Mouse (Mus musculus) ES-E14 (cell line): ENCODE measurements around the gene Lpp.

Experiments used
- CHD2 ChIP-seq: IDR thresholded peaks from 2 replicates; pipeline ENCODE4 v1.6.1; 2014; ENCODE audit warnings: mild to moderate bottlenecking, low read depth, low read length, inconsistent platforms
- HCFC1 ChIP-seq: IDR thresholded peaks from 2 replicates; pipeline ENCODE4 v1.6.1; 2012; ENCODE audit warnings: low read length, inconsistent platforms, borderline replicate concordance; ENCODE audit not compliant: insufficient read depth
- MAFK ChIP-seq: IDR thresholded peaks from 2 replicates; pipeline ENCODE4 v1.6.1; 2014; ENCODE audit warnings: mild to moderate bottlenecking, low read depth, low read length, inconsistent platforms; ENCODE audit not compliant: insufficient read depth

- TF ChIP-seq MAFK (no peak), HCFC1 (no peak), CHD2 (no peak)
These were observed 210.0 kb downstream of the Lpp start for GRCm38 (mm10) chr16:24603342-24603741.
